Mouse (Mus musculus) urinary bladder, adult 2 months (tissue): Measurements from ENCODE around the gene Ifi205. TPM values are rescaled to one million over a fixed set of nuclear protein-coding genes. Genes with fewer than 3 reads are reported as not detected.

Experiments used
- DNase-seq: peaks from one replicate; pipeline ENCODE4 v3.0.0; 2022; ENCODE audit warnings: low spot score
- polyA plus RNA-seq: library from polyadenylated mRNA; depleted of rRNA; stranded (reverse); fragments of >200 nt; gene quantifications from 2 replicates; pipeline ENCODE4 v1.2.3, GENCODE M21; 2012; rRNA removed

Gene Ifi205
- polyA plus RNA-seq, 1 experiment: 7.0 TPM

DNA sequence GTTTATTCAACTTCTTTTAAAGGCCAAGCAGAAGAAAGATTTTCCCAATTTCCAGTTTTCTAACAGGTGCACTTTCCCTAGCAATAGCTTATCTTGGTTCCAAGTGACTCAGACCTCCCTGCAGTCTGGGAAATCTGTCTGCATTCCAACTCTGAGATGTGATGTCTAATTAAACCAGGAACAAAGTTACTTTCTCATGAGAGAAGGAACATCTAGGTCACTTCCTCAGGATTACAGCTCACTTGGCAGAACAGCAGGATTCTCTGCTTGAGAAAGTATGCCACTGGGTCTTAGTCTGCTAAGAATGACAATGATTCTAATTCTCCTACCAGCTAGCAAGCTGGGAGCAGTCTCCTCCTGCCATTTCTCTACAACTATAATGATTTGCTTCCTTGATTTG is 58.5 kb downstream of the Ifi205 start:
- no peak for DNase-seq

Other genes starting within 250 kb of the Ifi205 start
- gene Ifi211, start 118.8 kb downstream of the Ifi205 start, polyA plus RNA-seq: 6.8 and 6.9 TPM in 2 replicates
- 23.0 and 26.2 TPM in 2 replicates for gene Mndal, start 89.3 kb downstream of the Ifi205 start, polyA plus RNA-seq
- 10.7 and 13.5 TPM in 2 replicates for gene Ifi203, start 89.1 kb downstream of the Ifi205 start, polyA plus RNA-seq
- not detected in 2 replicates for gene Ifi202b, start 49.1 kb downstream of the Ifi205 start, polyA plus RNA-seq
- gene Olfr433, start 8.9 kb upstream of the Ifi205 start, polyA plus RNA-seq: 0.03 and 0.08 TPM in 2 replicates
- gene Olfr432, start 17.4 kb upstream of the Ifi205 start, polyA plus RNA-seq: not detected in 2 replicates
- gene Olfr430, start 34.8 kb upstream of the Ifi205 start, polyA plus RNA-seq: not detected in 2 replicates
- not detected in 2 replicates for gene Olfr429, start 52.5 kb upstream of the Ifi205 start, polyA plus RNA-seq
- not detected in 2 replicates for gene Olfr427, start 65.1 kb upstream of the Ifi205 start, polyA plus RNA-seq
- gene Olfr231, start 89.4 kb upstream of the Ifi205 start, polyA plus RNA-seq: not detected in 2 replicates
- gene Olfr424, start 99.7 kb upstream of the Ifi205 start, polyA plus RNA-seq: not detected in 2 replicates
- not detected in 2 replicates for gene Olfr420, start 123.8 kb upstream of the Ifi205 start, polyA plus RNA-seq
- gene Spta1, start 141.0 kb upstream of the Ifi205 start, polyA plus RNA-seq: 0.01 and 0.03 TPM in 2 replicates
- not detected in 2 replicates for gene Olfr419, start 220.3 kb upstream of the Ifi205 start, polyA plus RNA-seq